Mouse (Mus musculus): ENCODE measurements around the gene Clasp1. TPM values are rescaled to one million over a fixed set of nuclear protein-coding genes. Genes with fewer than 3 reads are reported as not detected.

The Clasp1 gene
- polyA plus RNA-seq, 1 experiment = 37.9 TPM

DNA sequence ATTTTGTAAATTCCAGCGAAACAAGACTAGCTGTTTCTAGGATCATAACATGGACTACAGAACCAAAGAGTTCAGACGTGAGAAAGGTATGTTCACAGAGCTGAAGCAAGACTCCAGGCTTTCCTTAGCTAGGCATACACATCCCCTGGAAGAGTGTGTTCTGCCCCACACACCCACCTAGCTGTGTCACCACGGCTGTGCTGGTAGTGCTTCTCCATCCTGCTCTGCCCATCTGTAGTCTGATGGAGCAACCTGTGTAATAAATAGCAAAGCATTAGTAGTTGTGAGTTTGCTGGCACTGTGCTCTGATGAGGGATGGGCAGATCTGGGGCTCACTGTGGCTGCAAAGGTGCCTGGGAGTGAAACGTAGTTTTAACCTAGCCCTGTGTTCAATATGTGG is 163.2 kb downstream of the Clasp1 start:
- TF ChIP-seq GATA1 (IDR thresholded peaks at IDR 0.05; ENCODE audit: low read length) = no peak

DNA sequence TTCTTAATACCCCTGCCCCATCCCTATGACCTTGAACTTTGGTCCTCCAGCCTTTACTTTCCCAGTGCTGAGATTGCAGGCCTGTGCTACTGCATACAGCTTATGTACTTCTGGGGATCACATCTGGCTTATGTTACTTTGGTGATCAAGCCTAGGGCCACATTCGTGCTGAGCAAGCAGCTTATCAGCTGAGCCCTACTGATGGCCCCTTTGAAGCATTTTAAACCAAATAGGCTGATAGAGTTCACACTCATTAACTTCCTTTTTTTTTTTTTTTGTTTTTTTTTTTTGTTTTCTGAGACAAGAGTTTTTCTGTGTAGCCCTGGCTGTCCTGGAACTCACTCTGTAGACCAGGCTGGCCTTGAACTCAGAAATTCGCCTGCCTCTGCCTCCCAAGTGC is 164.2 kb downstream of the Clasp1 start:
- no peak for TF ChIP-seq GATA1 (IDR thresholded peaks at IDR 0.05; ENCODE audit: low read length)

DNA sequence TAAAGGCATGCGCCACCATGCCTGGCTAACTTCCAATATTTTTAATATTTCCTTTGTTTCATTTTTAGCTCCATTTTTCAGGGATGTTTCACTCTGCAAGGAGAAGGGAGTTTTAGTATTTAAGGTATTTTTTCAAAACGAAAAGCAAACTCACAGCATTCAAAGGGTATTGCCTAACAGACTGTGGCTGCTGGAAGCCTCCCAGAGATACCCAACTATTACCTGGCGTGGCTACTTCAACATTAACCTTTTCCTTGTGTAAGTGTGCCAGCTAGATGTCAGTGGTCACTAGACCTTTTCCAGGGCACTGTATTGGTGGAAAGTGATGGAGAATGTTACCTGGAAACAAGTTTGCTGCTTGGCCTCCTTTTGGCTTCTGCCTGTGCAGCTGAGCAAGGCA is 164.6 kb downstream of the Clasp1 start:
- TF ChIP-seq GATA1 (IDR thresholded peaks at IDR 0.05; ENCODE audit: low read length) = no peak

DNA sequence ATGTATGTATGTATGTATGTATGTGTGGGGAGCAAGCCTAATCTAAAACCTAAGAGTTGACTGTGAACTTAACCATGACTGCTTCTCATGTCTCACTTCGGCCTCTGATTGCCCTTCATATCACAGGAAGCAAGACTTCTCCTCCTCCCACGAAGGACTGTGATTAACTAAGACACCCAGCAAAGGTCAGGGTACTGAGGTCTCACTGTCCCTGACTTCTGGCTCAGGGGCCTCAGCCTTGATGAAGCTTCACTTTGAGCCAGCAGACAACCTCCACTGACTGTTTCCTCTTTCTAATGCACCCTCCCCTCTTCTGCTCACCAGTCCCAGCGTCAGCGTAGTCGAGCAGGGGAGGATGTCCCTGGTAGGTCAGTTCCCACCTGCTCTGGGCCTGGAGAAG is 166.1 kb downstream of the Clasp1 start:
- TF ChIP-seq GATA1 (IDR thresholded peaks at IDR 0.05; ENCODE audit: low read length) = no peak

DNA sequence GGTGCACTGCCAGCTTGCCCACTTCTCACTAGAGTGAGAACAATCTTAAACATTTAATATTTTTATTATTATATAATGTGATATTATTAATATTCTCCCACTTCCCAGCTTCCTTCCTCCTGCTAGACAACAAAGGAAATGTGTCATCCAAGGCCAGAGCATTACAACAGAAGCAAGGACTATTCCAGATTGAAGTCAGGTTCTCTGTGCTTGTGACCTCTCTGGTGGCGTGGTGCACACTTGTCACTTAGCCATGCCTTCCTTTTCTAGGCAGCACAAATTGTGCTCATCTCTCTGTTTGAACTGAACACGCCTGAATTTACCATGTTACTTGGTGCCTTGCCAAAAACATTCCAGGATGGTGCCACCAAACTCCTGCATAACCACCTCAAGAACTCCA is 170.9 kb downstream of the Clasp1 start:
- no peak for TF ChIP-seq GATA1 (IDR thresholded peaks at IDR 0.05; ENCODE audit: low read length)

DNA sequence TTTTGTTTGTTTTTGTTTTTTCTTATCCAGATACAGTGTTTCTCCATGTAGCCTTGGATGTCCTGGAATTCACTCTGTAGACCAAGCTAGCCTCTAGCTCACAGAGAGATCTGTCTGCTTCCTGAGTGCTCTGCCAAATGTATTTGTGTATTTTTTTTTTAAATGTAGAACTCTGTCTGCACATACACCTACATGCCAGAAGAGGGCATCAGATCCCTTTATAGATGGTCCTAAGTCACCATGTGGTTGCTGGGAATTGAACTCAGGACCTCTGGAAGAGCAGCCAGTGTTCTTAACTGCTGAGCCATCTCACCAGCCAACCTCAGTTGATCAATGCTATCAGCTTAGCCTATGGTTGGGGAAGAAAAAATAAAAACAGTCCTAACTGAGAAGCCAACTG is 175.7 kb downstream of the Clasp1 start:
- no peak for TF ChIP-seq GATA1 (IDR thresholded peaks at IDR 0.05; ENCODE audit: low read length)

DNA sequence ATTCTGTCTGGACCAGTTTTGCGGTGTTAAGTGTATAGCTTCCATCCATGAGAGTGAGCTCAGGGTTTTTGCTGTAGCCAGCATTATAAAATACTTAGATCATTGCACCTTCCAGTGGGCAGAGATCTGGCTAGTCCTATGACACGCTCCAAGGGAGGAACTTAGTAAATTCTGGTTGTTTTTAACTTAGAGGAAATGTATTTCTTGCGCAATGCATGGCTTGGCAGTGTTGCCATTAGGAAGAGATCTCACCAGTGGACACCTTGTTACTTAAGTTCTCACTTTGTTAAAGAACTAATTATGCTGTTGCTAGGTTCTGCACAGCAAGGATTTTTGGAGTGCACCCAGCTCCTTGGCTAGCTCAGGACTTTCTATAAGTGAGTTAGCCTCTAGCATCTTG is 178.8 kb downstream of the Clasp1 start:
- no peak for TF ChIP-seq GATA1 (IDR thresholded peaks at IDR 0.05; ENCODE audit: low read length)

DNA sequence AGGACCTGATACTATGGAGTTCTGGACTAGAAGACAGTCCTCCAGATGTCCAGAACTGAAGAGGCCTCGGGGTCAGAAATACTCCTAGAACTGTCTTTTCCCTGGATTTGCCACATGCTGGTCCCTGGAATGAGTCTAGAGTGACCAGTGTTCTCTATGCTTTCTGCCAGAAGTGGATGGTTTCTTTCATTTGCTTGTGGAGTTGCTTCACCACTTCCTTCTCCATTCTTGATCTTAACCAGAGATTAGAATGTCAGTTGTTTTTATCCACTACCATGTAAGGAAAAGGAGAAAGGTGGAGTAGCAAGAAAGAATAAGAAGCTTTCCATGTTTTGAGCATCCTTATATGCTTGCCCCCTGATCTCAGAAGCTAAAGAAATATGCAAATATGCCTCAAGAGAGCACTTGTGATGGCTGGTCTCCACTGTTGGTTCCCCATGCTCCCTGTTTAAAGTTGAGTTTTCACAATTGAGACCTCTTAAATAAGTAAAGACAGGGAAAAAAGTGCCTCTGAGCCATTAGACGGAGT is 191.4 kb downstream of the Clasp1 start:
- TF ChIP-seq GATA1 (IDR thresholded peaks at IDR 0.05; ENCODE audit: low read length) = no peak

DNA sequence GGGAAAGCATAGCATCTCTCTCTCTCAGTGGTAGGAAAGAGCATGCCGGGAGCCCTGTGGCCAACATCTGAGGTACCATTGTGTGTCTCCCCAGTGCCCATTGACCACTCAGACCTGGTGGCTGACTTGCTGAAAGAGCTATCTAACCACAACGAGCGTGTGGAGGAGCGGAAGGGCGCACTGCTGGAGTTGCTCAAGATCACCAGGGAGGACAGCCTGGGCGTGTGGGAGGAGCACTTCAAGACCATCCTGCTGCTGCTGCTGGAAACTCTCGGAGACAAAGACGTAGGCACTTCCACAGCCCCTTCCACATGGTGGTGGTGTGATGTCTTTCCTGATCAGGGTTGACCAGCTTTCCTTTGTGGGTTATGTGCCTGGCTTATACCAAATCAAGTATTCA is 192.3 kb downstream of the Clasp1 start:
- no peak for TF ChIP-seq GATA1 (IDR thresholded peaks at IDR 0.05; ENCODE audit: low read length)

DNA sequence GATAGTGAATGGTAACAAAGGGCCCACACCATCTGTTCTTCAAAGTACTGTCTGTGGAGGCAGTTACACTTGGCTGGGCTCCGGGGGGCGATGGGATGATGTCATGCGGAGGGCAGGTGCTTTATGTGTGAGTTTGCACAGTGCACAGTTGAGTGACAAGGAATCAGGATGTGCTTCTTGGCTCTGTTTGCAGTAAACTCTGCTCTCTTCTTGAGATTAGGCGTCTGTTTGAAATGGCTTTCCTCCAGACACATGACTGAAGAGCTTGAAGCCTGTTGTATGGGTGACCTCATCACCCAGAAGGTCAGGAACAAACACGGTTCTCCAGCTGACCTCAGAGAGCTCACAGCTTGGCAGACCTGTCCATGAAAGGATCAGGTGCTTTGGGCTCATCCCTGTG is 200.9 kb downstream of the Clasp1 start:
- TF ChIP-seq GATA1 (IDR thresholded peaks at IDR 0.05; ENCODE audit: low read length) = no peak

DNA sequence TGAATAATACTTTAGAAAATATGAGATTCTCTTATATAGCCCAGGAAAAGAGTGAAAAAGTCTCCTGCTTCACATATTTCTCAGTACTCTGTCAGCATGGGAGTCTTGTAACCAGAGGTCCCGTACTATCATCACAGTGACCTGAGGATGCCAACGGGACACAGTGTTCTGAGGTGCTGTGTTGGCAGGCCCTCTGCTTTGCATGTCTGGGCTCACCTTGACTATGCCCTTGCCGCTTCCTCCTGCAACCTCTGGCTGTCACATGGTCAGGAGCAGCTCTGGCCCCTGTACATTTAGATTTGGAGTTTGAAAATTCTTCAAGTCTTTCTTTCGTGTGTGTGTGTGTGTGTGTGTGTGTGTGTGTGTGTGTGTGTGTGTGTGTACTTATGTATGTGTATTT is 204.1 kb downstream of the Clasp1 start:
- no peak for TF ChIP-seq GATA1 (IDR thresholded peaks at IDR 0.05; ENCODE audit: low read length)

DNA sequence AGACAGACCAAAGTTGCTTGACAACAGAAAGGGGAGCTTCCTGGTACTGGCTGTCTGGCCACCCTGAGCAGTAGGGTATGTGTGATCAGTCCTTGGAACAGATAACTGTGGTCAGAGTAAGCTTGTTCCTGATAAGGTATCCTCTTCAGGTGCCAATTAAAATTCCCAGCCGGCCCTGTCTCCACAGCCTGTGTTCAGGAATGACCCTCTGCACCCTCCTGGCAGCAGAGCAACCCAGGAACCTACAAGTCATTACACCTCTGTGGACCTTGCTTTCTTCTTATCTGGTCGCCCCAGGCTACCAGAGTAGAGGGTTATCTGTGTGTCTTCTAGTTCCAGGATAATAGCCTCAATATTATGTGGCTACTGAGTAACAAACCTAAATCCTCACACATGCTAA is 206.5 kb downstream of the Clasp1 start:
- no peak for TF ChIP-seq GATA1 (IDR thresholded peaks at IDR 0.05; ENCODE audit: low read length)

DNA sequence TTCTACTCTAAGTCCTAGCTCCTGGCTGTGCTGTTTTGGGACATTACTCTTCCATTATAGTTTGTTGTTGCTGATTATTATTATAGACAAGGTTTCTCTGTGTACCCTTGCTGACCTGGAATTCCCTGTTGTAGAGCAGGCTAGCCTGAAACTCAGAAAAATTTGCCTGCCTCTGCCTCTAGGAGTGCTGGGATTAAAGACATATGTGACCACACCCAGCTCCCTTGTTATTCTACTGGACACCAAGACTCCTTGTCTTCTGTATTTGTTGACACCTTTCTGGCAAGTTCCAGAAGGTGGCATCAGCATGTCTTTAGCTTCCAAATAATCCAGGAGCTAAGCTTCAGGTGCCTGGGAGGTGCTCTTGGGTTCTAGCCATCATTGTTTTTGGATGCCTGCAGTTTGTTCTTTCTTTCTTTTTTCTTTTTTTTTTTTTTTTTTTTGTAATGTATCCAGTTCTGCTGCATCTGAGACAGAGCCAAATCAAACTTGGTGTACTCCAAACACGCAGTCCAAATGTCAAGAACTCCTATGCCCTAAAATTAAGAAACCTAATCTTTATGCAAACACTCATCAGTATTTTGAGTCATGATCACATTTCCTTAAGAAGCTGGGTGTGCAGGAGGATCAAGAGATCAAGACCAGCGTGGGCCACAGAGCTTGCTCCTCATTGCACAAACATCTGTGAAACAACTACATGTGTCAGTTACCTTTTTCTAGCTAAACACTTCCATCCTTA is 208.8 kb downstream of the Clasp1 start:
- no peak for TF ChIP-seq GATA1 (IDR thresholded peaks at IDR 0.05; ENCODE audit: low read length)

DNA sequence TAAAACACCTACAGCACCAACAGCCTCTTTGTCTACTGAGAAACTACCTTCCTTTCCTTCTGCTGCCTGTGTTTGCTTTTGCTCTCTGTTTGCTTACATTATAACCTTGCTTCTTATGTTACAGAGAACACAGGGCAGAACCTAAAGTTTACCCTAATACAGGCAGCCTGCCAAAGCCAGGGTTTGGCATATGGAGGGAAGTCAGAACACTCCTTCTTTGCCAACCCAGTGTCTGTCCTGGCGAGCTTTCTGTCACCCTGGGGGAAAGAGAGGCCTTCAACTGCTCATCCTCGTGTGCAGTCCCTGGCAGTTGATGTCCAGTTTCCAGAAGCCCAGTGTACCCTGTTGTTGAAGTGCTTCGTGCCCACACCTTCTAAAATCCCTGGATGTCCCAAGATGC is 209.5 kb downstream of the Clasp1 start:
- no peak for TF ChIP-seq GATA1 (IDR thresholded peaks at IDR 0.05; ENCODE audit: low read length)

DNA sequence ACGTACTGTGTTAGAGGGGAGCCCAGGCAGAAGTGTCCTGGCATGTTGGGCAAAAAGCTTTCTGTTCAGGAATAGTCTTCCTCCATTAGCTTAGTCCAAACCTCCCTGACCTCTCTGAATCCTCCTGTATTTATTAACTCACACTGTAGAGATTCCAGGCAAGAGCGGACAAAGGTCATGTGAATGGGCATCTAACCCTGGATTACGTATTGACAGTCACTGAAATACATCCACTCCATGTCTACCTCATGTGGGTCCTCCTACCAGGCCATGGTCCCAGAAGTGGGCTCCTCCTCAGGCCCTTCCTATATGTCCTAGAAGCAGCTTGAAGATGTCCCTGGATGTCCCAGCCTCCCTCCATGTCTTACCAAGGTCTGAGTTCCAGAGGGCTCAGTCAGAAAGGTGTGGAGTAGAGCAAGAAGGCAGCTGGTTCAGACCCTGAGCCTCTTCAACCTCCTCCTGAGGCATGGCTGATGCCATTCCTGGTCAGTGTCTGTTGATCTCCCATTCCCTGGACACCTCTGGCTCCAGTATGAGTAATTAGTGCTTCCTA is 224.8 kb downstream of the Clasp1 start:
- TF ChIP-seq GATA1 (IDR thresholded peaks at IDR 0.05; ENCODE audit: low read length) = no peak

DNA sequence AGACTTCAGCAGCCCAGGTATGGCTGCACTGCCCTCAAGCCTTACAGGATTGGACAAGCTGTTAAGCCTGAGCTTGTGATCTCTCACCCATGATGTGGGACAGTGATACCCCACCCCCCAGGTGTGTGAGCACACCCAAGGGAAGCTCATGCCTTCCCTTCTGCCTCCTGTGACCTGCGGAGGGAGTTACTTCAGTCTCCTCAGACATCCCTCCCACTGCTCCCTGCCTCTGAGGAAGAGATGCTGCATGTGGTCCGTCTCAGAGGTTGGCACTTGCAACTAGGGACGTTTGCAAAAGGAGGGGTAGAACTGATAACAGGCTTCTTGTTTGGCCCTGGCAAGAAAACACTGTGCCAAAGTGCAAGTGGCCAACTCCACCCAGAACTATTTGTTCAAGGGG is 234.0 kb downstream of the Clasp1 start:
- TF ChIP-seq GATA1 (IDR thresholded peaks at IDR 0.05; ENCODE audit: low read length) = no peak

DNA sequence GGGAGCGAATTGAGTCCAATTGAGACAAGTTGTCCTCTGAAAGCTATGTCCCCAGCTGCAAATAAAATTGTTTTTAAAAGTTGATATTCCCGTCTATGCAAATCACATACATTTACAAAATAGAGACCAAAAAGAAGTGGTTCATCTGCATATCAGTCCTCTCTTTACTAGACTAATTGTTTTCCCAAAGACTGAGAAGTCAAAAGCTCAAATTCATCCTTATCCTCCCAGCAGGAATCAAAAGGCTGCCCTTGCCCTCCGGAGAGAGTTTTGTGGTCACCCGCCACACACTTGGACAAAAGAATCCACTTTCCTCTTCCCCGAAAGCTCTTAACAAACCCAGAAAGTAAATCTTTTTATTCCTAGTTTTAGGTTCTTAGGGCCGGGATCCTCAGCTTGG is 236.6 kb downstream of the Clasp1 start:
- TF ChIP-seq GATA1 (IDR thresholded peaks at IDR 0.05; ENCODE audit: low read length) = no peak
